In genomic region chr9:44551138-44551537, GRCm38 (mm10) we compare ENCODE assay signal across 24 mouse cellular contexts. TPM values are rescaled to one million over a fixed set of nuclear protein-coding genes. Genes with fewer than 3 reads are reported as not detected.
DNase-seq lines count a peak whose midpoint lies in the region; ATAC-seq and TF ChIP-seq lines count a peak whose summit lies in the region.
"Had no signal": no experiment of that assay in that cellular context is flagged by ENCODE, and none has a peak within 500 bp of the region (broad histone marks: within the 10 kb centered on the region; RNA-seq: fewer than 3 reads in every experiment).

No protein-coding gene starts in this region.

- H3K36me3 ChIP-seq in liver, postnatal 0 days (replicated peaks; ENCODE audit: insufficient read depth, low read length) = no peaks in the 10 kb centered on the region
- H3K36me3 ChIP-seq: embryonic facial prominence, embryonic 12.5 days; forebrain, embryonic 12.5 days; heart, embryonic 10.5 days; heart, embryonic 15.5 days; hindbrain, embryonic 10.5 days had no signal

- no peak for DNase-seq in liver, postnatal 0 days
- DNase-seq in liver (no peak), 416B (ENCODE audit: low read depth) (peak; percentile 64)
- no peak for DNase-seq in T-cell, adult 2 months (ENCODE audit: low spot score)
- DNase-seq in testis, postnatal 10 days (ENCODE audit: low spot score) = no peak
- DNase-seq: adrenal gland, adult 2 months; adrenal gland, postnatal 25 days; cerebellum, adult 2 months; cerebellum, postnatal 10 days; gastrocnemius, postnatal 36 days; heart, postnatal 14 days had no signal

- no peaks in the 10 kb centered on the region for H3K9me3 ChIP-seq in liver, postnatal 0 days (ENCODE audit: low read length)
- H3K9me3 ChIP-seq: embryonic facial prominence, embryonic 12.5 days; forebrain, embryonic 12.5 days; heart, embryonic 10.5 days; heart, embryonic 15.5 days; hindbrain, embryonic 10.5 days had no signal

- no peak for TF ChIP-seq EP300 in liver, postnatal 0 days (IDR thresholded peaks at IDR 0.05; ENCODE audit: low read depth)

- H3K4me1 ChIP-seq in liver, postnatal 0 days (ENCODE audit: insufficient read depth) = 0 out of 2 replicates have a peak, but pooled peaks cover 5% of the 10 kb centered on the region
- H3K4me1 ChIP-seq: embryonic facial prominence, embryonic 12.5 days; forebrain, embryonic 12.5 days; heart, embryonic 15.5 days; hindbrain, embryonic 10.5 days had no signal

- no peak for ATAC-seq in liver, postnatal 0 days
- peak; percentile 83 for ATAC-seq in granulocyte monocyte progenitor cell, adult 5-6 weeks (replicated peaks; ENCODE audit: poor library complexity, severe bottlenecking)
- ATAC-seq in megakaryocyte progenitor cell, adult 5-6 weeks (replicated peaks; ENCODE audit: poor library complexity) = peak; percentile 80
- ATAC-seq in erythroblast, adult 5-6 weeks (replicated peaks; ENCODE audit: low FRiP score, poor library complexity, severe bottlenecking) = no peak
- ATAC-seq: forebrain, embryonic 16.5 days; Patski had no signal

- no peak overlapping the region for H3K4me2 ChIP-seq in liver, postnatal 0 days (ENCODE audit: low read depth, low read length)
- H3K4me2 ChIP-seq: embryonic facial prominence, embryonic 12.5 days; forebrain, embryonic 12.5 days; heart, embryonic 15.5 days; hindbrain, embryonic 14.5 days had no signal

- no peaks in the 10 kb centered on the region for H3K27me3 ChIP-seq in liver, postnatal 0 days (ENCODE audit: insufficient read depth, low read length)
- H3K27me3 ChIP-seq: CH12.LX; embryonic facial prominence, embryonic 12.5 days; forebrain, embryonic 12.5 days; heart, embryonic 15.5 days; Patski had no signal

- H3K27ac ChIP-seq in liver, postnatal 0 days (ENCODE audit: low read depth) = peak overlapping the region; percentile 26; the same call in 1 of the 2 replicates
- H3K27ac ChIP-seq: embryonic facial prominence, embryonic 12.5 days; forebrain, embryonic 12.5 days; heart, embryonic 10.5 days; heart, embryonic 15.5 days; hindbrain, embryonic 10.5 days; hindbrain, embryonic 14.5 days had no signal

- TF ChIP-seq CTCF in liver, postnatal 0 days (IDR thresholded peaks at IDR 0.05; ENCODE audit: low read depth) = no peak

- H3K4me3 ChIP-seq in liver, postnatal 0 days (ENCODE audit: low read depth, low read length) = no peak overlapping the region
- H3K4me3 ChIP-seq: embryonic facial prominence, embryonic 12.5 days; forebrain, embryonic 12.5 days; heart, embryonic 10.5 days; heart, embryonic 15.5 days; hindbrain, embryonic 10.5 days had no signal

- WGBS in liver, postnatal 0 days (ENCODE audit: insufficient replicate concordance) = 45% methylated on average over 10 of the region's 10 CpGs

- H3K9ac ChIP-seq in liver, postnatal 0 days (replicated peaks) = no peak overlapping the region
- H3K9ac ChIP-seq: embryonic facial prominence, embryonic 12.5 days; forebrain, embryonic 12.5 days; heart, embryonic 15.5 days; hindbrain, embryonic 14.5 days had no signal

RNA-seq across cellular contexts. Expression of gene Cxcr5, which starts 10.5 kb away (rescaled TPM):
- 0.32 and 0.55 TPM in 2 replicates for polyA plus RNA-seq in liver, postnatal 0 days (2015; fragmentation: Nextera tagmentation; extraction: Ambion mirVana)
- total RNA-seq in granulocyte monocyte progenitor cell, adult 5-6 weeks (2014; fragmentation: Nextera tagmentation) = not detected in 2 replicates
- total RNA-seq in granulocyte monocyte progenitor cell, adult 5-6 weeks (2017) = not detected in 2 replicates
- not detected in 2 replicates for total RNA-seq in megakaryocyte progenitor cell, adult 5-6 weeks (2015)
- total RNA-seq in megakaryocyte progenitor cell, adult 5-6 weeks (2017) = not detected in 2 replicates
- not detected in 2 replicates for total RNA-seq in erythroblast, adult 5-6 weeks (2015; ENCODE audit: low replicate concordance)
- total RNA-seq in erythroblast, adult 5-6 weeks (2017; ENCODE audit: low replicate concordance) = not detected in 2 replicates
- total RNA-seq: gastrocnemius, adult 18-20 months; gastrocnemius, postnatal 36 days had no signal
- polyA plus RNA-seq: forebrain, embryonic 16.5 days; heart, embryonic 10.5 days; hindbrain, embryonic 10.5 days; hindbrain, embryonic 14.5 days; Patski had no signal

RNA-seq across cellular contexts. Expression of gene Ddx6, which starts 53.6 kb away (rescaled TPM):
- polyA plus RNA-seq in liver, postnatal 0 days (2015; fragmentation: Nextera tagmentation; extraction: Ambion mirVana) = 5.3 and 6.3 TPM in 2 replicates
- total RNA-seq in granulocyte monocyte progenitor cell, adult 5-6 weeks (2014; fragmentation: Nextera tagmentation) = 72.4 and 75.7 TPM in 2 replicates
- 79.6 and 80.6 TPM in 2 replicates for total RNA-seq in granulocyte monocyte progenitor cell, adult 5-6 weeks (2017)
- 65.0 and 65.9 TPM in 2 replicates for total RNA-seq in megakaryocyte progenitor cell, adult 5-6 weeks (2015)
- 66.6 and 74.4 TPM in 2 replicates for total RNA-seq in megakaryocyte progenitor cell, adult 5-6 weeks (2017)
- total RNA-seq in erythroblast, adult 5-6 weeks (2015; ENCODE audit: low replicate concordance) = 53.1 and 53.8 TPM in 2 replicates
- 109 and 114 TPM in 2 replicates for total RNA-seq in erythroblast, adult 5-6 weeks (2017; ENCODE audit: low replicate concordance)

Comparison
In these comparisons a context has a peak if more than half of its experiments do, and no peak if none do; other contexts are left out.
1. ATAC-seq: peak in granulocyte monocyte progenitor cell, adult 5-6 weeks (single experiment) and megakaryocyte progenitor cell, adult 5-6 weeks (single experiment); none in liver, postnatal 0 days (single experiment) and erythroblast, adult 5-6 weeks (single experiment).